Mouse (Mus musculus) retina, embryonic 14.5 days (tissue): Measurements from ENCODE around the gene Me3.

ENCODE experiments used
- DNase-seq: peaks from one replicate; pipeline ENCODE4 v3.0.0-alpha.2; 2015; ENCODE audit warnings: low spot score

The Me3 gene

DNA sequence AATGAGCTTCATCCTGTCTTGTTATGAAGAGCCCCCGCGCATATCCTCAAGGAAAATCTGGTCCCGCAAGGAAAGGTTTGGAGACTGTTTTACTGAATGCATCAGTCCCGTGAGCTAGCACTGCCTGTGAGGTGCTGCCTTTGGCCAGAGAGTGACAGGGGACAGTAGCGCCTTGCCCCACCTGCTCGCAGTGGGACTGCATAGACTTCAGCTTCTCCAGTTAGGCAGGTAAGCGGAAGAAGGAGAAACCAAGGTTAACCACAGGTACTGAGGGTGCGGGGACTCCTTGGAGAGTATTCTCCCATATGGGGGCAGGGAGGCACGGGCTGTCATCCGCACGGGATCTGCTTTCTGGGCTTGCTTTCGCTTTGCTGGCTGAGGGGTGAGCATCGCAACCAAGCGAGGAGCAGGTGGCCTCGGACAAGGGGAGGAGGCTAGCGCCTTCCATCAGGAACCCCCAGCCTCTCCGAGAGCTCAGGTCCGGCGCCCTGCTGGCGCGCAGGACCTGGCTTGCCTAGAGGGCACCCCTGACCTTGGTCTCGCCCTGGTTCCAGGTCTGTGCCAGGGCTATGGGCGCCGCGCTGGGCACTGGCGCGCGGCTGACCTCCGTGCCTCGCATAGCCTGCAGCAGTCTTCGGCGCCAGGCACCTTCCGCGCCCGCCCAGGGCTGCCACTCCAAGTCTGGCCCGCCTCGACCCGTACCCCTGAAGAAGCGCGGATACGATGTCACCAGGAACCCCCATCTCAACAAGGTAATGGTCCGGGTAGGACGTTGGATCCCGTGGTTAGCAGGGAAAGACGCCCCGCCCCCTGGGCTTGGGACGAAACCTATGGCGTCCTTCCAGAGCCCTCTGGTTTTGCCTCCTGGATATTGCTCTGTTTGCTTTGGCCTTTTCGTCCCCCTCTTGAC is at the start of gene Me3:
TSS of gene Me3 (plus strand) at position 51 of the 910 bp plus-strand sequence.
- DNase-seq: peak; percentile 72

DNA sequence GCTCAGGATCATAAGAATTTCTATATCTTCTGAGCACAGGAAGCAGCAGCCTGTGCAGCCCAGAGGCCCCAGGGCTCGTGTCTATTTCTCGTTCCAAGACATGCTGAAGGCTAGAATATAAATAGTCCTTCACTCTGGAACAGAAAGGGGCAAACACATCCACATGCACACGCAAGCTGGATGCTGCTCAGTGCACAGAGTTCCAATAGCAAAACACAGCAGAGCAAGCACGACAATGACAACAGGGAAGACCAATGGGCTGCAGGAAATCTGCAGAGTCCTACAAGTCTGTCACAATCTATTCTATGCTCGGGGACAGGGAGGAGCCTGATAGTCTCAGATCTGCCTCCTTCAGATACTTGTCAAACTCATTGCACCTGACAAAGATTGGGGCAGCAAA is 42.2 kb upstream of the Me3 start:
- no peak for DNase-seq

DNA sequence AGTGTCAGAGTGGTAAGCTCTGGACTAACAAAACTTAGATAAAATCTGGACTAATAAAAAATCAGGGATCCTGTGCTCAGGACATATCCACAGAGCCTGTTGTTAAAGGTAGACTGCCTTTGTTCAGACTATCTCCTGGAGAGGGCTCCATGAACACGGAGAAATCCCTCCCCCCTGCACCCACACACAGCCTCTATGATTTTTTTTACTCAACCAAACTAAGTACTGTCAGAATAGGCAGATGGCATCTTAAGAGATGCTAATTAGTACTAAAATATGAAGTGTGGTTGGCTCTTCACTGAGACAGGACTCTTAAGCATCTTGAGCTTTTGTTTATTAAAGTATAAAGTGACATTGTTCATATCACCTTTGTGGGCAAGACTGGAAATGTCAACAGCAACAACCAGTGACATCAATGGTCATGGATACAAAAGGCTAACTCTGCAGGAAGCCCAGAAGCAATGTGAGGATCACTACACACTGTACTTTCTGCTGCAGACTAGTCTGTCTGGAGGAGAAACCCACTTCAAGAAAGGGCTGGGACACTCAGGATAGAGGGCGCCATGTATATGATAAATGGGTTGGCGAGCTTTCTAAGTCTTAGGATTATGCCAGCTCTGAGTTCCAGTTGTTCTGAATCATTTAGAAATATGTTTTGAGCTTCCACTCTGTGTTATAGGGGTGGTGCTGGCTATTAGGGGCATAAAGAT is 41.5 kb upstream of the Me3 start:
- DNase-seq: no peak

DNA sequence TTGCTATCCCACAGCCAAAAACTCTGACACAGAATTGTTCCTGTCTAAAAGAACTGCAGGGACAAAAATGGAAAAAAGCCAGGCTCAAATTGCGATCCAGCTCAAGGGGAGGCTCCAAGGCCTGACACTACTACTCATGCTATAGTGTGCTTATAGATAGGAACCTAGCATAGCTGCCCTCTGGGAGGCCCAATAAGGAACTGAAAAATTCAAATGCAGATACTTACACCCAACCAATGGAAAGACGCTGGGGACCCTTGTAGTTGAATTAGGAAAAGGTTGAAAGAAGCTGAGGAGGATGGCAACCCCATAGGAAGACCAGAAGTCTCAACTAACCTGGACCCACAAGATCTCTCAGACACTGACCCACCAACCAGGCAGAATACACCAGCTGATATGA is 36.4 kb upstream of the Me3 start:
- DNase-seq: no peak

DNA sequence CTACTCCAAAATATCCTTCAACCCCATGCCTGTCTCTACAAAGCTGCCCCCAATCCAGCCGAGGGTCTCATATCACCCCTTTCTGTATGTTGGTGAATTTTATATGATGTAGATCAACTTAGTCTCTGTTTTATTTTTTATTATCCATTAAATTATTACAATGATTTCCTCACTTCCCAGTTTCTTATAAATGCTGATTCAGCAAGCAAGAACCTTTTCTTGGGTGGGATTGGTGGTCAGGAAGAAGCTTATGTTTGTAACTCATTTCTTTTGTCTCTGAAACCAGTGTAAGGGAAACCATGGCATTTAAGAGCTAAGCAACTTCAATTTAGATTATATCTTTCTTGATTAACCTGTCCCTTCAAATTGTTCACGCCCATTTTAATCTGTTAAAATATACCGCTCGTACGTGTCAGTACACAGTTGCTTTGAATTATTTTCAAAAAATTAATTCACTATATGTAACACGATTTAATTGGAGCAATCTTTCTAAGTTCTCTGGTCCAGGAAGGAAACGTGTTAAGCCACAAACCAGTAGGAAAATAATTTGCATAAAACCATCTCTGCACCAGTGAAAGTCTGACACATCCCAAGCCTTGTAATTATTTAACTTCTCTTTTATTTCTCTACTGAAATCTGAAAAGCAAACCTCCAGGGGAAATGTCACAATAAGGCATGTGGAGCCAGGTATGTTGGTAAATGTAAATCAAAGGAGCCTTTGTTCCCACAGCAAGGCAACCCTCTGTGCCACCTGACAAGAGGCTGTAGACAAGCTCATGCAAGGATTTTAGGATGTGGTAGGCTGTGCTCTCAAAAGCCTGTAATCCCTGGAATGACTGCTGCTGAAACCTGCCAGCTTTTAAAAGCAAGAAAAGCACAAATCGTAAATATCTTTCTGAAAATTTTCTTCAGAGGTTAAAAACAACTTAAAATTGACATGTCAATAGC is 26.3 kb upstream of the Me3 start:
- DNase-seq: peak; percentile 16

DNA sequence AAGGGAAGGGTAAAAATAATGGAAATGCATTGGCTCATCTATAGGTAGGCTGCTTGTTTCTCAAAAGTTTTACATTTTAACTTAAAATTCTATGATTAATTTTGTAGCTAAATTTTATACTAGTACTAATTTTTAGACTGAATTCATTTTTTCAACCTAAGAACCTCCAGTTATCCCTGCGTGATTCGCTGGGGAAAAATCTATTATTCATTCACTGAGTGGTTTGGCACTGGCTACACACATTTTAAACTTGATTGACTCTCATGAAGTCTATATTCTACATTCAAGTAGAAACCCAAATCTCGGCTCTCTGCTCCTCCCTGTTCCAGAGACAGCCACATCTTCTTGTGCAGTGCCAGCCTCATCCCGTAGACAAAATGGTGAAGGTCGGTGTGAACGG is 24.9 kb upstream of the Me3 start:
- no peak for DNase-seq

DNA sequence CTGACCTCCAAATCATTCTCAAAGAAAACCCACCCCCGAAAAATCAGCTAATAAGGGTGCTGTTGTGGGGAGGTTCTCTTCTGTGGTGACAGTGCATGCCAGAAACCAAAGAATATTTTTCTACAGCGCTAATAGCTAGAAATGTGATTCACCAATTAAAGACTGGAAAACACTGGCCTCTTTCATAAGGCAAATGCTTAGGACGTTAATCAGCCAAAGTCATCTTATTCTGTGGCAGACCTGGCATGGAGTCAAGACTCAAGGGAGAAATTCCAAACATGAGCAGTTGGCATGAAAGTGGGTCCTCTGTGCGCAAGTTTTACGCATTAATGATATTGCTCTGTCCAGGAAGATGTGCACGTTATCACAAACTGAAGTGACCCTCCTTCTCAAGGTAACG is 21.0 kb upstream of the Me3 start:
- no peak for DNase-seq

DNA sequence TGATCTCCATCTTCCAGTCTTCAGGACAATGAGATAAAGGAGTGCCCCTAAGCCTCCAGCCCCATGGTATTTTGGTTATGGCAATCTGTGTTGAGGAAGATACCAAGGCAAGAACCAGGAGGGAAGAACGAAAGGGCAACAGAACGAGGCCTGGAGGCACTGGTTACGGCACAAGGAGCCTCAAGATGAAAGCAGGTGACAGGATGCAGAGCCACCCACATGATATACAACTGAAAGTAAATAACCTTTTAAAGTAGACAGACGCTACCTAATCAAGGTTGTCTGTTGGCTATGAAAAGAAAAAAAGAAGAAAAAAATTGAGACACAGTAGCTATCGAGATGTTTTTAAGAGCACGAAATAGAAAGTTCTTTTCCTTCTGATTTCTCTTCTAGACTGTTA is 16.0 kb upstream of the Me3 start:
- DNase-seq: no peak

DNA sequence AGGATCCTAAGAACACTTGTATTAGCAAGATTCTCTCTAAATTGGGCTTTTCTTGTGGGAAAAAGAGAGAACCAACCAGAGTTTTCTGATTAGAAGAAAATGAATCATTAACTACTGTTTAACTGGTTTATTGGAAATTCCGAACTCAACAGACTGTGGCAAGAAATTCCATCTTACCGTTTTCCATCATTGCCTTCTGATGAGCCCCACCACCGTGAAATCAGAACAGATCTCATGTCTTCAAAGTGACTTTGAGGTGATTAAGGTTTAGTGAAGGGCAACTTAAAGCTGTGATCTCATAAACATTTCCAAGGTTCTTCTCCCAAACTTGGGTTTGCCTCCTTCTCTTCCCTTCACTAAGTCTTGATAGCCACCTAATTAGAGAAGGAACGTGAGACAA is 8.9 kb upstream of the Me3 start:
- DNase-seq: no peak

DNA sequence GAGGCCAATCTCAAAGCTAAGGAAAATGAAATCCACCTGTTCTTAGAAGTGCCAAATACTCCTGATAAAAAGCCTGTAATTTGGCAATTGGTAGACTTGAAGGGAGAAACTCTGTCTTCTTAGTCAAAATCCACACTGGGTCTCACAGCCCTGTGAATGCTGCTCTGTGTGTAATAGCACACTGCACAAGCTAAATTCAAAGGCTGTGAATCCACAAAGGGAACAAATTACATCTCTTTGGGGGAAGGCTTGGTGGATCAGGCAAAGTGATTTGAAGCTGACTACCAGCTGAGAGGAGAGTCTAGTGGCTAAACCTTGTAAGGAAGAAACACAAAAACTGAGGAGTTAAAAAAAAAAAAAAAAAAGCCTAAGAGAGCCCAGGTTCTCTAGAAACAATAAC is 4.8 kb upstream of the Me3 start:
- no peak for DNase-seq

DNA sequence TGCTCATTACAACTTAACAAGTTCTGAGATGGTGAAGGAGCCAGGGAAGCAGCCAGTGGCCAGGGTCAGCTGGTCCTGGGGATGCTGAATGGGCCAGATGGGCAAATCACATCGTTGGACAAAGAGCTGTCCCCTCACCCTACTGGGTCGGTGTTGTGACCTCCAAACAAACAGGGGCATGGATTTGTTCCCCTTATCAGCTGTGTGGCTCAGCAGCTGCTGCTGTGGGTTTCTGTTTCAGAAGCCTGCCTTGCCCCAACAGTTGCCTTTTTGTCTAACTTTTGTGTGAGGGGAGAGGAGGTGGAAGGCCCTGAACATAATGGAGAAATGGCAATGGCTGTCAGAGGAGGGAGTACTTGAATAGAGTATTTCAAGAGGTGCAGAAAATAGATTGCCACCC is 4.2 kb upstream of the Me3 start:
- peak; percentile 38 for DNase-seq

DNA sequence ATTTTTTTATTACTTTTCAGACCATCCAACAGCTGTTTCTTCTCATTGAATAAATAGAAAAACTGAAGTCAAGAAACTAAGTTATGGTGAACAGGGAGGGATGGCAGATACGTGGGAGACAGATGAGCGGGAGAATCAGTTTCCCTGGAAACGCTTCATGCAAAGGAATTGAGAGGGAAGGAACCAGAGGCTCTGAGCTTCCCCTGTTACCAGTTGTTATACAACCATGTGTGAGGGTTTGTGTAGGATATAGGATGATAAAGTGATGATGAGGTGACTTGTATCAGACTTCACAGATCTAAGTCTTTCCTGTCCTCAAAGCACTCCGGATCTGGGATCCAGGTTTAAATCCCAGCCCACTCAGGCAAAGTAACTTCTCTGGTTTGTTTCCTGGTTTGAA is 3.2 kb upstream of the Me3 start:
- DNase-seq: no peak

DNA sequence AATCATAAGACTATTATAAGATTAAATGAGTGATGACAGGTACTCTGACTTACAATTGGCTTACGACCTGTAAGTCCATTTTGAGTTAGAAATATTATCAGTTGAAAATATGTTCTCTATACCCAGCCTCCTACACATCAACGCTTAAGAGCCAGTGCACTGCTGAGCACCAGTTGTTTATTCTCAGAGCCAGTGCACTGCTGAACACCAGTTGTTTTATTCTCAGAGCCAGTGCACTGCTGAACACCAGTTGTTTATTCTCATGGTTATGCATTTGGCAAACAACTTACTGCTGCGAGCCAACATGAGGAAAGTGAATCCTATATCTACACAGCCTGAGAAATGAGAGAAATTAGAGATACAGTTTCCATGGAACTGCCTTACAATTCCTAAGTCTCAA is 2.3 kb upstream of the Me3 start:
- DNase-seq: no peak

DNA sequence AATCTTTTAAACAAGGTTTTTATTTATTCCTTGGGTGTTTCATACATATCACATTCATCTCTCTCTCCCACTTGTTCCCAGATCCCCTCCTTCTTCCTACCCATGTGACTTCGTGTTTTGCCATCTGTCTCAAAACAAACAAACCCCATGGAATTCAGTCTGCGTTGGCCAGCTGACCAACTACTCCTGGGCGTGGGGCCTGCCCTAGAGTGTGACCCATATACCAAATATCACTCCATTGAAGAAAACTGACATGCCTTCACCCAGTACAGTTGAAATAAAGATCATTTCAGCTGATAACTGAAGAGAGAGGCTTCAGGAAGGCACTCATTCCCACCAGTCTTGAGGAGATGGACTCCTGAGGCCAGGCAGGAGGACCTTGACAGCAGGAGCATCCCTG is 1.4 kb upstream of the Me3 start:
- no peak for DNase-seq

DNA sequence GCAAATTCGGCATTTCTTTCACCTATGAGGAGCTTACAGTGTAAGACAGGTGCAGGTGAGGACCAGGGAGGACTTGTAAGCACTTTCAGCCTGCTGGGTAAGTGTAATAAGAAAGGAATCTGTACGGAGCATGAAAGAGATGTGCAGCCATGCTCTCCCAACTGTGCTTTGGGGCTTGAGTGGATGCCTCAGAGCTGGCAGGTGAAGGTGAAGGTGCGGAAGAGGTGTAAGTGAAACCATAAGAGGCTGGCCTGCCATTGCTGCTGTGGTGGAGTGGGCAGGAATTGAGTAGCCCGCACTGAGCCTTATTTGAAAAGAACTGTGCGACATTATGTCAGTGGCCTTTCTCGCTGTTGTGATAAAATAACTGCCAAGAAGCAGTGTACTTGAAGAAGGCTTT is 8.3 kb downstream of the Me3 start:
- DNase-seq: no peak

DNA sequence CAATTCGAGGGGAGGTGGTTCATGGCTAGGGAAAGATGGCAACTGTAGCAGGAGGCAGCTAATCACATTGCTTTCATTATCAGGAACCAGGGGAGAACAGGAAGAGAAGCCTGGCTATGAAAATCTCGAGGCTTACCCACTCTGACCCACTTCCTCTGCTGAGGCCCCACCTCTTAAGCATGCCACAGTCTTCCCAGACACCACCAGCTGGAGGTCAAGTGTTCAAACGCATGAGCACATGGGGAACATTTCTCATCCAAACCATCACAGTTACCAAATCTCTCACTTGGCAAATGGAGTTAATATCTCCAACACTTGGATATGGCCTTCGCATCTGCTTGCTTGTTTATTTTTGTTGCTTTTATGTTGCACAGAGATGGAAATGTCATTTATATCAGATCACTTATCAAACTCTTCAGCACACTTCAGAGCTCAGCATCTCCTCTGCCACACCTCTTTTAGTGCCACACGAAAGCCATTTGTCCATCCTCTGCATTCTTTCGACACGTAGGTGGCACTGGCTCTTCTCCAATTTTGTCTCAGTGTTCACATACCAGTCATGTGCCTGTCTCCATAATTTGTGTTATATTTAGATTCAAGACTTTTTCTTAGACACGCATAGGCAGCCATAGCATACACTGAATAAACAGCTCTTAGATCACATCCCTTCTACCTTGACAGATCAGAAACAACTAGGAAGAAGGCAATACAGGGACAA is 8.9 kb downstream of the Me3 start:
- DNase-seq: no peak

DNA sequence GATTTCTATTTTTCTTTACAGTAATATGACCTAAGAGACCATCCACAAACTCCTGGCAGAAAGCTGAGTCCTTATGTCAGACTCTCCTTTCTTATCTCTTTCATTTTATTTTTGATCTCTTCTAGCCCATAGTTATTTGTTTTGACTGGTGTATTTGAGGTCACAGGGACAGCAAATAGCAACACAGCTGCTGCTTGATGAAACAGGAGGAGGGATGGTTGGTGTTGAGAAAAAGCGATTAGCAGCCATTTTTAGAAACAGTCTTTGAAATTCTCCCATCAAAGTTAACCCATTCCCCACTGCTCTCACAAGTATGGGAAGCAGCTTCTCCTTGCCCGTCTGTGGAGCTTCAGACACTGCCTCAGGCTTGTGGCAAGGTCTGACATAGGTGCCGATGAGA is 12.8 kb downstream of the Me3 start:
- no peak for DNase-seq

DNA sequence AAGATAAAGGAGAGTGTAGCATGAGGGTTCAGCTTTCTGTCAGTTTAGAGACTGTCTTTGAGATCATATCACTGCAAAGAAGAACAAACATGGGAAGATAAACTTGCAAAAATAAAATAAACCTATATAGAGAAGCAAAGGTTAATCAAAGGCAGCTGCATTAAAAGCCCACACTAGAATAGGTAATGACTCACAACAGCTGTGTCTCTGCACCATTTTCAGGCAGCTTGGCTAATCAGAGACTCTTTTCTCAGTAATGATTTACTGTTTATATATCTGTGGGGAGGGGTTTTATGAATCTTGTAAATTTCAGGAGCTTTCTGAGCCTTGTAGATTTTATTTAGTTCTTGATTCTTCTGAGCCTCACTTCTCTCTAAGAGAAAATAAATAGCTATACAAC is 15.7 kb downstream of the Me3 start:
- no peak for DNase-seq

DNA sequence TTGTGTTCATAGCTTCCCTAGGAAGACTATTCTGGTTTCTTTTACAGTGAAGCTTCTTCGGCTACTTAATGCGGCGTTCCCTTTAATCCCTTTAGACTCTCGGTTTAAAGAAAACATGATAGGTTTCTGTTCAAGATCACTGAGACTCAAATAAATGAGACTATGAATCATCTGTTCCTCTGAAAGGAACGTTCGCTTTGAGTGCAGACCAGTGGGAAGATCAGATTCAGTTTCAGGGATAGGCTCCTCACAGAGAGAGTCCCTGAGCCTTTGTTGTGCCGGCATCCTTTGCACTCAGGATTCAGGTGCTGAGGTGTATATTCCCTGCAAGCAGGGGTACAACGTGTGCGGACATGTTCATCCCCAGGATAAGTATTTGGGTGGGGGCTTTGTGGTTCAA is 25.0 kb downstream of the Me3 start:
- DNase-seq: no peak

DNA sequence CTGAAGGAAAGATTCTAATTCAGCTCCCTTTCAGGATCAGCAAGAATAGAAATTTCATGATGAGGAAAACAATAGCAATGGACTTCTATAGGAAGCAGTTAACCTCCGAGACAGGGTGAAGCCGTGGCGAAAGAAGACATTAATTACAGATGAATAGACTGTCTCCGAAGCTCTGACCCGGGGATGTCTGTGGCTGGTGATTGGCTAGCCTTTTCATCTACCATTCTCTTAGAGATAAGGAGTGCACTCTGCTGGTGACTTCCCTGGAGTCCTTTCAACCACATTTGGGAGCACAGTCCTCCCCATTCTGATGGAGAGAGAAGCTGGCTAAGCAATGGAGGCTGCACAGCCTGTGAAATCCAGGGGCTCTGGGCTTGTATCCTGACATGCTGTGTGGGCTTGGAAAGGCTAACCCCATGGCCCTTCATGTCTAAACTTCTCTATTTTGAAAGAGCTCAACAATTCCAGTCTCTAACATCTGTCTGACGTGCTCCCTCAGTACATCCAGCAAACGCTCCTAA is 25.6 kb downstream of the Me3 start:
- peak; percentile 45 for DNase-seq

DNA sequence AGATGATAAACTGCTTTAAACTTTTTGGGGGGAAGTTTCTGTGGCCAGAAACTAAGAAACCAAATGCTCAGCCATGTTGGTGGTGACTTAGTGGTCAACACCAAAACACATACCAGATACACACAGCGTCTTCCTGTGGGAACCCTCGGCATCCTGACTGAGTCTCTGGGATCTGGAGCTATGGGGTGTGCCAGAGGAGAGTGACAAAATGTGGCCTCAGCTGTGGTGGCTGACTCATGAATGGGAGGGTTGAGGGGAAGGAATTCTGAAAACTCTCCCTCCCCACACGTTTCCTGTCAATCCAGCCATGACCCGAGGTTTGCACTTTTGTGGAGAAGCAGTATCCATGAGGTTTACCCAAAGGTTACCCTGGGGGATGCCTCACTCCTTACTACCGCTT is 32.0 kb downstream of the Me3 start:
- DNase-seq: no peak

DNA sequence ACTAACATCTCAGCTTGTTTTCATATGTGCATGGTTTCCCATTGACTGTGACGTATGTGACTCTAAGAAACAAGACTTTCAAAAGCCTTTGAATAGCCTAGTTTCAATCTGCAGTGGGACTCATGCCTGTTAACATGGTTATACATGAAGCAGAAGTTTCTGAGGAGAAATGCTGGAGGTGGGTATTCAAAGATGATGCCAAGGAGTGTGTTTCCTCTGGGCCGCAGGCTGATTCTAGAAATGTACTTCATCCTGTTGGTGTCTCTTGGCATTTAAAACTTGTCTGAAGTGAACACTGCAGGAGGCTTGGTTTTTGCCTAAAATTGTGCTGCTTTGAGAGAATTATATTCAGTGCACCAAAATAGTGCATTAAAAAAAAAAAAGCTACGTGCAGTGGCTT is 34.2 kb downstream of the Me3 start:
- no peak for DNase-seq
